Mouse (Mus musculus) T-cell, adult 66 days (primary cell): ENCODE measurements around the gene Gadl1. TPM values are rescaled to one million over a fixed set of nuclear protein-coding genes. Genes with fewer than 3 reads are reported as not detected.

Source experiments
- total RNA-seq, 2 experiments: library from RNA; stranded (reverse); gene quantifications; 3 replicates in 1 of 2; 4 replicates in 1 of 2; pipeline ENCODE4 v1.2.4; 2023

Gadl1 gene
- under 1 TPM in 1 of 2 experiments, not detected in 1; 0.30 TPM for total RNA-seq

DNA sequence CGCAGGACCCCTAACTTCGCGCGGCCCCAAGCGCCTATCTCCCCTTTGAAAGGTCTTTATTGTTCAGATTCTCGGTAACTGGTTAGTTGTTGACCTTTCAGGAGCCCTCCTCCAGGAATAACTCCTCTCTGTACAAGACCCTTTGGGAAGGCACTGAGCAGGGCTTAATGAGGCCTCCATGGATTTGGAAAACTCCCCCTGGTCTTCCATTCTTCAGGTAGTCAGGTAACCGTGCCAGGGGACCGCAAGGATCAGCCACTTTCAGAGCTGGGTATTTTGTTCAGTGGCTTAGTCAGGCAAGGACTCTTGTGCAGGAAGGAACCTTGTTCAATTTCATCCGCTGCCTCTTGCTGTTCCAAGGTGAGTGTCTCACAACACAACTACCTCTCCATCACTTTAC is at the start of gene Gadl1:
Gene Gadl1, plus strand, starts transcription at position 301 of the 400 bp plus-strand sequence.

